Mouse (Mus musculus) adrenal gland, adult 2 months (tissue): ENCODE measurements around the gene Lhx9. TPM values are rescaled to one million over a fixed set of nuclear protein-coding genes. Genes with fewer than 3 reads are reported as not detected.

Experiments
- DNase-seq: peaks from one replicate; pipeline ENCODE4 v3.0.0; 2021
- long read RNA-seq: library from polyadenylated mRNA; stranded (forward); transcript quantifications from one replicate; pipeline ENCODE4 v2.0.0, GENCODE M21; 2021
- polyA plus RNA-seq: library from polyadenylated mRNA; depleted of rRNA; stranded (reverse); fragments of >200 nt; gene quantifications from 2 replicates; pipeline ENCODE4 v1.2.3, GENCODE M21; 2012; rRNA removed
- total RNA-seq, 2 experiments: library from RNA; stranded (reverse); gene quantifications; 2 replicates each; pipeline ENCODE4 v1.2.3; 2021

Gene Lhx9
- total RNA-seq (not detected), polyA plus RNA-seq (0.09 TPM in 1 of 2 replicates, not detected in the other)
- long read RNA-seq: 0 reads

DNA sequence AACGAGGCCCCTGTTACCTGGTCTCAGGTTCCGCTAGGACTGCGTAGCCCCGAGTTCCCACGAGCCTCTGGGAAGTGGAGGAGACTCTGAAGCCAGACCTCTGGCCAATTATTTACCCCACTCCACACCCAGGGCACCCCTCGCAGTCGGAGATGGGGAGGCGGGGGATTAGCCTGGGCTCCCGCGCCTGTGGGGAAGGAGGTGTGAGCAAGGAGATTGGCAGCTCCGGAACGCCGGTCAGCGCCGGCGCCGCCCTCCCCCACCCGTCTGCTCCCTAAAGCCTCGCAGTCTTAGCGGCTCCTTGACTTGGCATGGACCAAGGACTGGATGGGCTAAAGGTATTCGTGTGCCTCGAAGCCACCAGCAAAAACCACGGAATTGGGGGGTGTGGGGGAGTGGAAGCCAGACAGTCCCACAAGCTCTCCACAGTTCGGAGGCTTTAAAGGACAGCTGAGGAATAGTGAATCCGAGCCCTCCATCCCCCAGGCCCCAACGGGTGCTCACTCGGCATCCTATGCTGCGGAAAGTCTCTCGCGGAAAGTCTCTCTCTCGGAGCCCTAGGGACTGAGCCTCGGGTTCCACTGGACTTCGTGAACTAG is at the start of gene Lhx9:
Gene Lhx9, minus strand, starts transcription at position 67 of the 599 bp plus-strand sequence.
- DNase-seq: no peak

DNA sequence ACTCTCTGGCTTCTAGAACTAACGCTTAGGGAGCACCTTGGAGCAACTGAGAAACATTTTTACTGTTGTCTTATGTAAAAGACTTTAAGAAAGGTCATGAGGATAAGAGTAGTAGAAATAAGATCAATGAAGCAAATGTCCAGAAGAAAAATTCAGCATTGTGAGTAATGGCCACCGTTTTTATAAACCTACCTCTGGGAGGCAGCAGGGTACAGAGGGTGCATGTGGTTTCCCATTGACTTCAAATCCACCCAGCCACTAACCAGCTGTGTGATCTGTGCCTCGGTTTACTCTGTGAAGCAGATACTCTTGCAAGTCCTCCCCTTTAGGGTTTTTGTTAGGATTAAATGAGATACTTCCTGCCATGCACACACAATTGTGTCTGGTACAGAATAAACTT is 47.7 kb upstream of the Lhx9 start:
- no peak for DNase-seq

DNA sequence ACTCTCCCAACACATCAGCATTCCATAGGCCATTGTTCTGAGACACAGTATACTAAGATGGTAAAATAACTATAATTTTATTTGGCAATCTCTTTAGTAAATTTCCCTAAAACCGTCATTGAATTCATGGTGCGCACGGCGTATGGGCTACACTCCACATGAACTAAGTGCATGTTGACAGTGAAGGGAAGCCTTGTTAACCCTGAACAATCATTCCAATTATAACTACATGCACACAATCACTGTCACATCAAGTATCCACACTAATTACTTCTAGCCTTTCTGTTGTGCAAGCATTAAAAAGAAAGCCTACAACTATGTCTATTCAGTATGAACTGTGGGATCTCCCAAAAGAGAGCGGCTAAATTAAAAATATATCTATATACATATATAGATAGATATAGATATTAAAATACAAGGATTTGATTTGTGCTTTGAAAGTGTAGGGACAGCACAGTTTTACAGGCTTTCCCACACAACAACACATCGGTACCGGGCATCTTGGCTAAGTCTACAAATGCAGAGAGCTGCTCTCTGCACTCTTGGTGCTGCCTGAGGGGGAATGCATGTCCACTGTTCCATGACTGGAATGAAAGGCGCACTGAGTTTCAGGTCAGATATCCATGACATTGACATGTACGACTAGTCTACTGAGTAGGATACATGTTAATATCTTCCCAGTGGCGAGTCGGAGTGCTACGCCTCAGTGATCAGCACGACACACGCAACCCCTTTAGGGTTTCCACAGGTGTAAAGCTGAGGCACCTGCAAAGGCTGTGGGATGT is 29.3 kb upstream of the Lhx9 start:
- DNase-seq: no peak

DNA sequence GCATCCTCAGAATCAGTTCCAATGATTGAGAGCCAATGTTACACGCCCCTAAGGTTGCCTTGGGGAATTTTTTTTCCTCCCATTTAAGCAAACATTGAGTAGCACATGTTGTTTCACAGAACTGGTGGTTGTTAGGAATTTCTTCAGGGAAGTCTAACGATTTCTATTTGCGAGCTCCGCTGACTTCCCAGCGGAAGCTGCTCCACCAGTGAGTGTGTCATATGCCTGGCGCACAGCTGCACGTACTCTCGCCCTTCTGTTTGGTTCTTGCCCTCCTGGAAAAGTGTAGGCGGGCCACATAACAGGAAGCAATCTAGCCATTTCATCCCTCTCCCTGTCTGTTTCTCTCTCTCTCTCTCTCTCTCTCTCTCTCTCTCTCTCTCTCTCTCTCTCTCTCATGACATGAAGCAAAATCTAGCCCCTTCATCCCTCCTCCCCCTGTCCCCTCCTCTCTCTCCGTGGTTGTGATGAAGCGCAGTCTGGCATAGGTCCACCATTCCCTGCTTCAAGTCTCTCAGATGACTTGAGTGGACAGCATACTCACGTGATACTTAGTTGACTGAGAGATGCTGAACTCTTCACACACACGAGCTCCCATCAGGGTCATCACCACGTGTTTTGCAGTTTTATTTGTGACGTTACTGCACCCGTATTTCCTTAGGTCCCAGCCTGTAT is 28.1 kb upstream of the Lhx9 start:
- no peak for DNase-seq

DNA sequence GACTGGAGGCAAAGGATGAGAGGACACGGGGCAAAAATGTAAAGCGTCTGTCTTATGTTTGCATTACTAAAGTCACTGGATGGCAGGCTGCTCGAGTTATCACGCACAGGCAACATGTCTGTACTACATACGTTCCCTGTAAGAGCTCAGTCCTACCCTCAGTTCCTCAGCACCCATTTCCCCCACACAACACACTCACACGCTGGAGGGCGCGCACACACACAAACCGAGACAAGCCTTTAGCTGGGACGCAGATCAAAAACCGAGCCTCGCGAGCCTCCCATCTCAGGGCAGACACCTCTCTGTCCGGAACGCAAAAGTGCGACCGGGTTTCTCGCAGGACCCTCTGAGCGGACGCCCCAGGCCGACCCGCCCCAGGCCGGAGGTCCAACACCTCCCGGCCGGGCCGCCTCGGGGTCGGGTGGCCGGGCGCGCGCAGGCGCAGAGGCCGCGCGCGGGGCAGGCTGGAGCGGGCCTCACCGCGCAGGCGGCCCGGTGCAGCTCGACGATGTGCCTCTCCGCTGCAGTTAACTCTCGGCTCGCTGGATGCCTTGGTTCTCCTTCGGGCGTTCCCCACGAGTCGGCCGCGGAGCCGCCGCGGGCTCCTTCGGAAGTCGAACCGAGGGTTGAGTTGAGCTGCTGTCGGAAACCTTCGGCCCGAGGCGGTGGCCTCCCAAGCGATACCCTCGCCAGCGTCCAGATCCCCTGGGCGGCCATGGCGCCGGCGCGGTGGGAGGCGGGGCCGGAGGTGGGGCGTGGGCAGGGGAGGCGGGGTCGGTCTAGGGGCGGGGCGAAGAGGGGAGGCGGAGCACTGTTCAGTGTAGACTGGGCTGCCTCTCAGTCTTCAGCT is 7.9 kb upstream of the Lhx9 start, which contains the start of gene 2310009B15Rik:
Gene 2310009B15Rik, minus strand, starts transcription at position 752 of the 850 bp plus-strand sequence.
- peak; percentile 92 for DNase-seq

DNA sequence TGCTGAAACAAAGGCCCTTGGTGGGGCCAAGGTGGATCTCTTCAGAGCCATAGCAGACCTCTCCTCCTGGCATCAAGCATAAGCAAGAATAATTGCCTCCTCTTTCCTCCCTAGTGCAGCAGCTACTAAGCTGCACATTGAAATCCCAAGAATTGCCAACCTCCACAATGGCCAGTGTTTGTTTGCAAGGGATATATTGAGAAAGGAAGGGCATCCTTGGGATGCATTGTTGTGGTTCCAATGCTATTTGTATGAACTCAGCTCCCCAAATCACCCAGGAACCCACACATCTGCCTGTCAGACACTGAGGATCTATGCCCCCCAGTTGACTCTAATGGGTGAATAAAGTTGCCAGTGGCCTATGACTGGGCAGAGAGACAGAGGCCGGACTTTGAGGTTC is 2.4 kb upstream of the Lhx9 start:
- no peak for DNase-seq

DNA sequence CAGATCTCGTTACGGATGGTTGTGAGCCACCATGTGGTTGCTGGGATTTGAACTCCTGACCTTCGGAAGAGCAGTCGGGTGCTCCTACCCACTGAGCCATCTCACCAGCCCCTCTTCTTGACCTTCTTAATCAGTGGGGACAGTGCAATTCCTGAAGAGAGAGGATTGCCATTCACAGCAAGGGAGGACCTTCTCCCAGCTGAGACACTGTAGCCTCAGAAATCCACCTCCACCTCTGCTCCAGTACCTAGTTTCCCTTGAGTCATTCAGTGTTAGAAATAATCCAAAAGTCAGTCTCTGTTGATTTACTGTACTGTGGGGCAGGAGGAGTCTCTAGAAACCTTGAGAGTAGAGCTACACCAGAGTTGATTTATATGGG is 1.8 kb upstream of the Lhx9 start:
- no peak for DNase-seq

DNA sequence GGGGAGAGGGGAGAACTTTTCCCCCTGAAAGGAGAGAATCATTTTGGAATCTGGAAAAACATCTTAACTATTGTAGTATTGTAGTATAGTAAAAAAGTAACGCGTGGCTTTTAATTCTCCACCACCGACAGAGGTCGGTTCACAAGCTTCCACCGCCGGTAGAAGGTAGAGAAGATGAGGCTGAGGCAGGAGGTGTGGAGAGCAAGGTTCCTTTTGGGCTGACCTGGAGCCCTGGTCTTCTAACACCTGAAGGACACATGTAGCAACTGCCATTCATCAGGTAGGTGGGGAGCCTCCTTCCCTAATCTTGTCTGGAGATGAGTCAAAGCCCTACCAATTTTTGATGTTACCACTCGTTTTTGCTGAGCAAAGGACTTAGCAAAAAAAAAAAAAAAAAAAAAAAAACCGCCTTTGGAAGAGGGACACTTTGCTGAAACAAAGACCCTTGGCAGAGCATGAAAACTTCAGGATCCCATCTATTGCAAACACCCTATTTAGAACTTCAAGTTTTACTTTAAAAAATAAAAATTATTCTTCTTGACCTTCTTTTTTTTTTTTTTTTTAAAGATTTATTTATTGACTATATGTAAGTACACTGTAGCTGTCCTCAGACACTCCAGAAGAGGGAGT is 1.3 kb upstream of the Lhx9 start:
- DNase-seq: no peak

DNA sequence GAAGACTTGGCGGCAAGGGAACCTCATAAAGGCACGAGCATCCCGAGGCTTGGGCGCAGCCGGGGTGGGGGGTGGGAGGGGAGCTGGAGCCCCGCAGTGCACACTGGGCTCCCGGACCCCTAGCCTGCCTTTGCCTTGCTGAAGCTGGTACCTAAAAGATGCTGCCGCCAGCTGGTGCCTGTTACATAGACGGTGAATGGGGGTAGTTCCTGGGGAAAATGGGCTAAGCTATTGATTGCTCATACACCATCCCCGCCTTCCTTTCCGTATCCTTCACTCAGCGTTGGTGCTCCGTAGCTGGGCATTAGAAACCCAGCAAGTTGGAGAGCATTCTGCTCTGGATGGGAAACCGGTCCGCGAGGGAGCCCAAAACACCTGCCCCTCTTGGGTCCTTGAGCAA is 351 bp downstream of the Lhx9 start:
- no peak for DNase-seq

DNA sequence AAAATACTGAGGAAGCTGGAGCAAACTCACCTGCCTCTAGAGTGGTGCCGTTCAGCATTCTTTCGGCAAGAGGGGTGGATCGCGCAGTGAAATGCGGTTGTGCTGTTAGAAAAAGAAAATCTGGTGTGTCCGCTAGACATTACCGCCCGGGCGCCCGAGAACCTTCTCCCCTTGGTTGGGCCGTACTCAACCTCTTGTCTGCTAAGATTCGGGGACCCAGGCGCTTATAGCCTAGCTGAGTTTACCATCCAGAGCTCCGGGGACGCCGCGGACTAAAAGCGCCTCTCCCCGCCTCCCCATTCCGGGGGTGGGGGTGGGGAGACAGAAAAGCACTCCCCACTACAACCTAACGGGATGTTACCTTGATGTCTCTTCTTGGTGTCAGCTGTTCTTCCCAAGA is 1.2 kb downstream of the Lhx9 start:
- DNase-seq: no peak

DNA sequence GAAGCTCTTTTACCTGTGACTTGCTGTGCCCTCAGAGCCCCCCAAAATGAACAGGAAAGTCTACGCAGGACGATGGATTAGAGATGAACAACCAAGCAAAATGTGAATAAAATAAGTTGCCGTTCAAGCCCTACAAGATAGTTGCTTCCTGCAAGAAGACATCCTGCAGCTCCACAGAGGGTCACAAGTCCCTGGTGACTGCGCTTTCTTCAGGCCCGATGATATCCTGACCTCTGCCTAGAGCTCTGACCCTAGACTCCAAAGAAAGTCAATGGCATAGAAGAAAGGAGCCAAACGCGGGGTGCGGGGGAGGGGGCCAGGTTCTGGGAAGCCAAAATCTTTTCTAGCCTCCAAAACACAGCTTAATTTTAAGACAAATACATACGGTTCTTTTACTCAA is 1.8 kb downstream of the Lhx9 start:
- DNase-seq: no peak

DNA sequence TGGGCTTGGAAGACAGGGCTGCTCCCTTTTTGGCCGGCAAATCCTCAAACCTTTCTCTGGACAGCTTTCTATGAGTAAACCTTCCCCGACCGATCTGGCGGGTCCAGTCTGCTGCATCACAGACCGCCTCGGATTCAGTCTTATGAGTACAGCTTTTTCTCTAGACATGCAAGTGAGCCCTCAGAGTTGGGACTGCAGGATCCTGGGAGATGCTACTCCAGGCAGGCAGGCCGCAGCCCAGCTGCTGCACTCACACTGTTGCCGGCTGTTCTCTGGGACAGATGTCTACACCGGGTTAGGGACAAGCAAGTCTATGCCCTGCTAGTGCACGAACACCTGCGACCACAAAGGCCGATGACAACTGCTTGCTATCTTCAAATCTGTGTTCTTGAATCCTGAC is 2.2 kb downstream of the Lhx9 start:
- DNase-seq: no peak

DNA sequence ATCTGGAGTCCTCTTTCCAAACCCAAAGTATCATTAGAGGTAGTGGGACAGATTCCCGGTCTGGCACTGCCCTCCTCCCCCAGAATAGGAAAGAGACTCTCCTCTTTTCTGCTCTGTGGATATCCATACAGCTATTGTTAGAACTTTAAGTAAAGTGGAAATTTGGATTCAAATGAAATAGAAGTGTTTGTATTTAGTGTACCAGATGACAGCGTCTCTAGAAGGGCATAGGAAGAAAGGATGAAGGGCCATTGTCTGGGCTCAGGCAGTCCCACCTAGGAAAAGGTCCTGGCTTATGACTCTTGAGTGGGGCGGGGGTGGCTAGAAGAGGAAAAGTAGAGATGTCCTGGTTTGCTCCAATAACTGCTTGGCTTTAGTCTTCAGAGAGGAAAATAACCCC is 2.9 kb downstream of the Lhx9 start:
- no peak for DNase-seq

DNA sequence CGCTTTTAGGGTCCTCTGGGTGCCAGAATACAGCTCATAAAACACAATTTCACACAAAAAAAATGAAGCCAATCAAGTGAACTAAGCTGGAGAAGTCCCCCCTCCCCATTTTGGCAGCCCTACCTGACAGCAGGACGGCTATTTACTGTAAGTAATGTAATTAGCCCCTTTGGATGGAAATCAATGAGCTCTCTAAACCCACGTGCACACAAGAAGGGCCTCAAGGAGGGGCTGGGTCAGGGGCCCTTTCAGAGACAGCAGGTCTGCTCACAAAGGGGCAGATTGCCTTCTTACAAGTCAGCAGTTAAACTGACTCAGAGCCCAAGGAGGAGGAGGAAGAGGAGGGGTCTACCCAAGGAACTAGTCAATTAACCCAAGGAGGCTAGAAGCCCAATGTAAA is 4.2 kb downstream of the Lhx9 start:
- DNase-seq: no peak

DNA sequence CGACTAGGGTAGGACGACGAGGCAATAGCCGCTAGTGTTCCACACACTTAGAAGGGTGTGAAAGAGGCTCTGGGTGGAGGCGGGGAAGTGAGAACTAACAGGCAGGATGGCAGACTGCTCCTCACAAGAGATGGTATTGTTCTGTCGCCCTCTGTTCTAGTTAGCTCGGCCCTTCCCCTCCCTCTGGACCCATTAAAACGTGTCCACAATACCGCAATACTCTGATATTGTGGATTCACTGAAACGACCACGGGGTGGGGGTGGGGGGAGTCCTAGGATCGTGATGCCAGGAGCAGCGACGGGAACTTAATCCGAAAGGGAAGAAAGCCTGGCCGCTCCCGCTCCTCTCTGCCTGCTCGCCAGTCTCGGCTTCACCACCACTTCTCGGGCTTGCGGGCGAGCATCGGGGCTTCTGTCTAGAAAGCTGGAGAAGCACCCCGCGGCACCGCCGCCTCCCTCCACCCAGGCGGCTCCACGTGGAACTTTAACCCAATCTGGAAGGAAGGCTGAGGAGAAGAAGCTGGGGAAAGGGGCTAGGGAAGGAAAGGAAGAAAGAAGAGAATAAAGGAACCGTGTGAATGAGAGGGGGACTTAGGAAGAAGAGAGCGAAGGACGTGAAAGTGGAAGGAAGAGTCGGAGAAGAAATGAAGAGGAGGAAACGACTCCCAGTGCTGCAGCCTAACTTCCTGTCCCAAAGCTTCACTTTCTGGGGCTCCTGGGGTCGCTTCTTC is 4.9 kb downstream of the Lhx9 start:
- DNase-seq: no peak

DNA sequence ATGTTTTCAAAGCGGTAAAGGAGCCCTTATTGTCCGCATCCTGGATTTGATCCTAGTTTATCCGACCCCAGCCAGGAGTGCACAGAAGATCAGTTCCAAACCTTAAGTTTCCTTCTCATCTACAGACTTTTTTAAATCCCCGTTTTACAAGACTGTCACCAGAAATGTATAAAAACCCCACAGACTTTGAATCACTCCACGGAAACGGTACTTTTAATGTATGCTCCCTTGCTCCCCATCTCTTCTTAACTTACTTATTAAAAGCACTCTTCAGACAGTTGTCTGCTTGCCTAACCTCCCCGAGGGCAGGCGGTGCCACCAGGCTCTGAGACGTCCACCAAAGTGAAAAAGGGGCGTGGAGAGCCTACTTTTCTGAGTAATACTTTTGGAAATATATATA is 5.6 kb downstream of the Lhx9 start:
- DNase-seq: no peak

DNA sequence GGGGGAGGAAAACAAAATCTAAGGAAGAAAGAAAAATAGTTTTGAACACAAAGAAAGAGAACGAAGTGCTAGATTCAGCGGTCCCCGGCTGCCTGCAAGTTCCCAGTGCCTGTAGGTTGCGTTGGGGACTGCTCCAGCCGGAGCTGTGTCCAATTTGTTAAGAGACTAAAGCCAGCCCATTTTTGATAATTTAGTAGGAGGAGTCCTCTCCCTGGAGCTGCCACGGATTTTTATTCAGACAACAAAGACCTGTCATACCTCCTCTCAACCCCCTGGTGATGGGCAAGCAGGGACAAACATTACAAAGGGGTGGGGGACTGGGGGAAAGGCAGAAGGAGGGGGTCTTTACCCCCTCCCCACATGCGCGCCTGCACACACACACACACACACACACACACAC is 6.1 kb downstream of the Lhx9 start:
- no peak for DNase-seq

DNA sequence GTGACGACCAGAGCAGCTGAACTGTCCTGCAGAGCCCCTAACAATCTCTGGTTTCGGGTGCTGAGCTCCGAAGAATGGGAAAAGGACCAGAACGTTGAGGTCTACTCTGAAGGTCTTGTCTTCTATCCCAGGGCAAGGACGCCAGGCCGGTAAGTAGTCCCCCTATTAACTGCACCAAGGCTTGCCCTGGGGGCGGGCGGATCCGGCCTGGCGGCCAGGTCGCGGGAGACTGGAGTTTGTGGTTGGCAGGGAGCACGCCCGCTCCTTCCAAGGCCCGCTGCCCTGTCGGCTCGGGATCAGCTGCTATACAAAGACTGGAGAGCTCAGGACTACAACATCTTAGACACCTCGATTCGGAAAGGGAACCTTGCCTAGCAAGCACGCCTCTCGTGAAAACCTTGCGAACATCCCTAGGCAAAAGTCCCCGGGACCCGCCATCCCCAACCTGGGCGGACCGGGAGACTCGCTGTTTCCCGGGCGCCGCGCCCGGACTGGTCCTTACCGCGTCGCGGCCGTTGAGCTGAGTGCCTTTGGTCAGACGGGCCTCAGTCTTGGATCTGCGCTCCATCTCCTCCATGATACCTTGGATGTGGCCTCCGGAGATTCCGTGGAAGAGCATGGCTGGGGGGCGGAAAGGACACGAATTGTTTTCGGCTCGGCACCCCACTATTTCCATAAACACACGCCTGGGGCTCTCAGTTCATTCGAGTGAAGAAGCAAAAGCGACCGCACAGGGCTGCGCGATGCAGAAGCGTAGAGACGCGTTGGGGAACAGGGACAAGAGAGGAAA is 6.9 kb downstream of the Lhx9 start:
- peak; percentile 57 for DNase-seq

DNA sequence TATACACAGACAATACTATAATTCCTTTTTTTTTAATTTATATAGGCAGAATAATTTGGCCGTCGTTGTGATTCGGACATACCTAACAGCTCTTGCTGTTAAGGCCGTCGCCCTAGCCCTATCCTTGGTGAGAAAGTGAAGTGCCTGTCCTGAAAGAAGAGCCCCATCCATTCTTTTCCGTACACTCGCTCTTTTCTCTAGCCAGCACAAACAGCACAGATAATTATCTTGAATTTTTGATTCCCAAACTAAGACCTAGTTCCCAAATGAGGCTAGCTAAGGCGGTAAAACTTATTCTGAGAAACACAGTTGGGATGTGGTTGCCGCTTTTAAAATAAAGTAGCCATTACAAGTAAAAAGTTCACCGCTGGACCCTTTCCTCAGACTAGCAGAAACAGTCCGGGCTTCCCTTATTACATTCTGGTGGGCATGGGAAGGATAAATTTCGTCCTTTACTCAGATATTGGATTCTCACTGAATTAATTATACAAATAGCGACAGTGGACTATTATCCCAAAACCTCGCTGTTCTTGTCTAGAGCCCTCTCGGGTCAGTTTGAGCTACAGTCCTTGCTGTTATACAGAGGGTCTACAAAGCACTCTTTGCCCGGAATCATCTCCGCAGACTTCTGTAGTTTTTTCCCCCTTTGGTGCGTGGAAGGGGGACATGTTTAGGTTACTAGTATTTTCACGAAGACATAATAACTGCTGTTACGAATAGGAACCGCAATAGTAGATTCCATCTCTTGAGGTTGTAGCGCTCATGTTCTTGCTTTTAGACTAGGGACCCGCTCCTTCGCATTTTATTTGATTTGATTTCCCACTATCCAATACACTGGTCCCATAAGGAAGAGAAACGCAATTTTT is 7.7 kb downstream of the Lhx9 start:
- DNase-seq: no peak
